ENCODE assay signal across 21 mouse cellular contexts in the genomic region with DNA sequence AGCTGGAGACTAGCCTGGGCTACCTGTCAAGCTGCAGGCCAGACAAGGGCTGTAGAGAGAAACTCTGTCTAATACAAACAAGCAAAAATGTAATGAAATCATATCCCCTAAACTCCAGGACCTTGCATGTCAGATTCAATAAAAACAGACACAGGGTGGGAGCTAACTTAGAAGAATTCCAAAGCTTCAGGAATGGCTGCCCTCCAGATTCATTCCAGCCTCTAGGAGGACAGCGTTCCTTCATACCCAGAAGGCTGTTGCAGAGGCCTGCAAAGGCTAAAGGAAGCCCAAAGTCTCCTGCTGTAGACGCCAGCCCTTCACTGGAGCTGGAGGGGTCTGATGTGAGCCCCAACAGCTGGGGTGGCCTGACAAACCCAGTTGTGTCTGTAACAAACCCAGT.
A peak's percentile ranks its signal among the peaks of the same experiment; 100 is the strongest.
DNase-seq lines count a peak whose midpoint lies in the region; ATAC-seq and TF ChIP-seq lines count a peak whose summit lies in the region.
"Had no signal": no experiment of that assay in that cellular context is flagged by ENCODE, and none has a peak within 500 bp of the region (broad histone marks: within the 10 kb centered on the region; RNA-seq: fewer than 3 reads in every experiment).

No protein-coding gene starts in this region.

- no peaks in the 10 kb centered on the region for H3K27me3 ChIP-seq in kidney, postnatal 0 days (ENCODE audit: insufficient read depth, low read length)
- peaks cover 7% of the 10 kb centered on the region; the same call in 1 of the 2 replicates for H3K27me3 ChIP-seq in kidney, embryonic 15.5 days
- peaks cover 4% of the 10 kb centered on the region; the same call in 1 of the 2 replicates for H3K27me3 ChIP-seq in liver, embryonic 13.5 days
- H3K27me3 ChIP-seq in liver, postnatal 0 days (ENCODE audit: insufficient read depth, low read length), result no peaks in the 10 kb centered on the region
- peaks cover 4% of the 10 kb centered on the region for H3K27me3 ChIP-seq in liver, embryonic 15.5 days
- H3K27me3 ChIP-seq in stomach, postnatal 0 days (ENCODE audit: control insufficient read depth, insufficient read depth, low read length), result no peaks in the 10 kb centered on the region
- H3K27me3 ChIP-seq: forebrain, embryonic 15.5 days had no signal

- peak; percentile 31; the same call in 1 of the 2 replicates for TF ChIP-seq CTCF in kidney, postnatal 0 days (IDR thresholded peaks at IDR 0.05; ENCODE audit: low read depth)
- TF ChIP-seq CTCF in liver, postnatal 0 days (IDR thresholded peaks at IDR 0.05; ENCODE audit: low read depth), result no peak
- peak; percentile 53 for TF ChIP-seq CTCF in stomach, postnatal 0 days (IDR thresholded peaks at IDR 0.05; ENCODE audit: low read depth)

- no peak overlapping the region for H3K4me2 ChIP-seq in kidney, postnatal 0 days (ENCODE audit: low read length)
- no peak overlapping the region for H3K4me2 ChIP-seq in kidney, embryonic 15.5 days
- no peak overlapping the region for H3K4me2 ChIP-seq in liver, embryonic 13.5 days
- H3K4me2 ChIP-seq in liver, postnatal 0 days (ENCODE audit: low read depth, low read length), result no peak overlapping the region
- H3K4me2 ChIP-seq in liver, embryonic 15.5 days, result no peak overlapping the region
- no peak overlapping the region for H3K4me2 ChIP-seq in stomach, postnatal 0 days (replicated peaks; ENCODE audit: low read depth)
- H3K4me2 ChIP-seq: embryonic facial prominence, embryonic 15.5 days; forebrain, embryonic 15.5 days; hindbrain, embryonic 12.5 days had no signal

- no peaks in the 10 kb centered on the region for H3K9me3 ChIP-seq in kidney, postnatal 0 days (replicated peaks; ENCODE audit: low read length)
- H3K9me3 ChIP-seq in kidney, embryonic 15.5 days (replicated peaks), result no peaks in the 10 kb centered on the region
- H3K9me3 ChIP-seq in liver, embryonic 13.5 days (replicated peaks), result no peaks in the 10 kb centered on the region
- H3K9me3 ChIP-seq in liver, postnatal 0 days (ENCODE audit: low read length), result no peaks in the 10 kb centered on the region
- no peaks in the 10 kb centered on the region for H3K9me3 ChIP-seq in liver, embryonic 15.5 days (replicated peaks)
- no peaks in the 10 kb centered on the region for H3K9me3 ChIP-seq in stomach, postnatal 0 days (ENCODE audit: control insufficient read depth, low read length)
- H3K9me3 ChIP-seq: embryonic facial prominence, embryonic 15.5 days; forebrain, embryonic 10.5 days; forebrain, embryonic 15.5 days; heart, embryonic 10.5 days; hindbrain, embryonic 12.5 days had no signal

- H3K9ac ChIP-seq in kidney, postnatal 0 days (ENCODE audit: low read depth, low read length), result no peak overlapping the region
- H3K9ac ChIP-seq in kidney, embryonic 15.5 days, result no peak overlapping the region
- peak overlapping the region; percentile 41; the same call in 1 of the 2 replicates for H3K9ac ChIP-seq in liver, embryonic 13.5 days
- no peak overlapping the region for H3K9ac ChIP-seq in liver, postnatal 0 days (replicated peaks)
- no peak overlapping the region for H3K9ac ChIP-seq in liver, embryonic 15.5 days
- no peak overlapping the region for H3K9ac ChIP-seq in stomach, postnatal 0 days (ENCODE audit: low read length)
- H3K9ac ChIP-seq: embryonic facial prominence, embryonic 15.5 days; forebrain, embryonic 15.5 days; hindbrain, embryonic 12.5 days had no signal

- H3K27ac ChIP-seq in kidney, postnatal 0 days, result peak overlapping the region; percentile 47; the same call in 1 of the 2 replicates
- H3K27ac ChIP-seq in kidney, embryonic 15.5 days, result no peak overlapping the region
- peak overlapping the region; percentile 98 for H3K27ac ChIP-seq in liver, embryonic 13.5 days
- H3K27ac ChIP-seq in liver, postnatal 0 days (ENCODE audit: low read depth), result no peak overlapping the region
- peak overlapping the region; percentile 88 for H3K27ac ChIP-seq in liver, embryonic 15.5 days (replicated peaks)
- no peak overlapping the region for H3K27ac ChIP-seq in stomach, postnatal 0 days (replicated peaks)
- H3K27ac ChIP-seq: embryonic facial prominence, embryonic 15.5 days; forebrain, embryonic 10.5 days; forebrain, embryonic 15.5 days; heart, embryonic 10.5 days; hindbrain, embryonic 12.5 days had no signal

- no peak overlapping the region for H3K4me3 ChIP-seq in kidney, postnatal 0 days (replicated peaks; ENCODE audit: low read depth, low read length)
- no peak overlapping the region for H3K4me3 ChIP-seq in kidney, embryonic 15.5 days (replicated peaks)
- H3K4me3 ChIP-seq in liver, embryonic 13.5 days (replicated peaks), result no peak overlapping the region
- no peak overlapping the region for H3K4me3 ChIP-seq in liver, postnatal 0 days (ENCODE audit: low read depth, low read length)
- no peak overlapping the region for H3K4me3 ChIP-seq in liver, embryonic 15.5 days (replicated peaks)
- no peak overlapping the region for H3K4me3 ChIP-seq in stomach, postnatal 0 days (ENCODE audit: low read depth, low read length)
- H3K4me3 ChIP-seq: embryonic facial prominence, embryonic 15.5 days; erythroblast, embryonic 14.5 days; forebrain, embryonic 10.5 days; forebrain, embryonic 15.5 days; heart, embryonic 10.5 days; hindbrain, embryonic 12.5 days had no signal

- TF ChIP-seq EP300 in liver, postnatal 0 days (IDR thresholded peaks at IDR 0.05; ENCODE audit: low read depth), result no peak
- no peak for TF ChIP-seq EP300 in stomach, postnatal 0 days (optimal IDR thresholded peaks at IDR 0.05)

- ATAC-seq in kidney, postnatal 0 days (replicated peaks; ENCODE audit: low FRiP score, low read depth), result no peak
- no peak for ATAC-seq in kidney, embryonic 15.5 days (replicated peaks; ENCODE audit: low FRiP score)
- no peak for ATAC-seq in liver, embryonic 13.5 days (ENCODE audit: low read depth)
- ATAC-seq in liver, postnatal 0 days, result no peak
- ATAC-seq in liver, embryonic 15.5 days (ENCODE audit: insufficient read depth), result no peak
- ATAC-seq in stomach, postnatal 0 days (ENCODE audit: low FRiP score, low TSS enrichment), result no peak
- ATAC-seq: forebrain, embryonic 15.5 days had no signal

- DNase-seq in kidney, postnatal 0 days (ENCODE audit: low spot score), result peak; percentile 60
- no peak for DNase-seq in liver, embryonic 13.5 days
- DNase-seq in liver, postnatal 0 days, result no peak
- no peak for DNase-seq in stomach, postnatal 0 days (ENCODE audit: low spot score)
- no peak for DNase-seq in ovary, adult 18-20 months (ENCODE audit: low spot score)
- DNase-seq: adrenal gland, adult 2 months; adrenal gland, postnatal 25 days; cerebellum, adult 18-20 months; cerebellum, adult 9-11 months; cerebellum, postnatal 36 days; gastrocnemius, postnatal 10 days; heart, adult 18-20 months; heart, postnatal 4 days had no signal

- 61% methylated on average over 2 of the region's 2 CpGs for WGBS in kidney, postnatal 0 days
- 74% methylated on average over 2 of the region's 2 CpGs for WGBS in kidney, embryonic 15.5 days
- 71% methylated on average over 2 of the region's 2 CpGs for WGBS in liver, embryonic 13.5 days (ENCODE audit: insufficient replicate concordance)
- 84% methylated on average over 2 of the region's 2 CpGs for WGBS in liver, postnatal 0 days (ENCODE audit: insufficient replicate concordance)
- 78% methylated on average over 2 of the region's 2 CpGs for WGBS in liver, embryonic 15.5 days (ENCODE audit: insufficient replicate concordance)
- WGBS in stomach, postnatal 0 days, result 36% methylated on average over 2 of the region's 2 CpGs

- H3K36me3 ChIP-seq in kidney, postnatal 0 days (ENCODE audit: insufficient read depth, low read length), result no peaks in the 10 kb centered on the region
- H3K36me3 ChIP-seq in kidney, embryonic 15.5 days, result no peaks in the 10 kb centered on the region
- H3K36me3 ChIP-seq in liver, embryonic 13.5 days, result no peaks in the 10 kb centered on the region
- no peaks in the 10 kb centered on the region for H3K36me3 ChIP-seq in liver, postnatal 0 days (replicated peaks; ENCODE audit: insufficient read depth, low read length)
- no peaks in the 10 kb centered on the region for H3K36me3 ChIP-seq in liver, embryonic 15.5 days (replicated peaks)
- H3K36me3 ChIP-seq in stomach, postnatal 0 days (ENCODE audit: control insufficient read depth, insufficient read depth, low read length), result no peaks in the 10 kb centered on the region
- H3K36me3 ChIP-seq: embryonic facial prominence, embryonic 15.5 days; forebrain, embryonic 10.5 days; forebrain, embryonic 15.5 days; heart, embryonic 10.5 days; hindbrain, embryonic 12.5 days had no signal

- H3K4me1 ChIP-seq in kidney, postnatal 0 days (replicated peaks; ENCODE audit: insufficient read depth, low read length), result no peaks in the 10 kb centered on the region
- H3K4me1 ChIP-seq in kidney, embryonic 15.5 days, result peaks cover 4% of the 10 kb centered on the region; the same call in 1 of the 2 replicates
- peaks cover 69% of the 10 kb centered on the region for H3K4me1 ChIP-seq in liver, embryonic 13.5 days (replicated peaks)
- peaks cover 39% of the 10 kb centered on the region for H3K4me1 ChIP-seq in liver, postnatal 0 days (ENCODE audit: insufficient read depth)
- peaks cover 58% of the 10 kb centered on the region for H3K4me1 ChIP-seq in liver, embryonic 15.5 days (replicated peaks)
- H3K4me1 ChIP-seq in stomach, postnatal 0 days (replicated peaks; ENCODE audit: control insufficient read depth, insufficient read depth), result no peaks in the 10 kb centered on the region
- H3K4me1 ChIP-seq: forebrain, embryonic 15.5 days; hindbrain, embryonic 12.5 days had no signal

Comparison
In these comparisons a context has a peak if more than half of its experiments do, and no peak if none do; other contexts are left out.
1. H3K27ac ChIP-seq: peak in kidney, postnatal 0 days (single experiment), liver, embryonic 13.5 days (single experiment) and liver, embryonic 15.5 days (single experiment); none in kidney, embryonic 15.5 days (single experiment), liver, postnatal 0 days (single experiment) and stomach, postnatal 0 days (single experiment).